Mouse (Mus musculus): ENCODE data around the gene Ndufa8. TPM values are rescaled to one million over a fixed set of nuclear protein-coding genes. Genes with fewer than 3 reads are reported as not detected.

Ndufa8 gene
- polyA plus RNA-seq, 1 experiment: 86.4 TPM

DNA sequence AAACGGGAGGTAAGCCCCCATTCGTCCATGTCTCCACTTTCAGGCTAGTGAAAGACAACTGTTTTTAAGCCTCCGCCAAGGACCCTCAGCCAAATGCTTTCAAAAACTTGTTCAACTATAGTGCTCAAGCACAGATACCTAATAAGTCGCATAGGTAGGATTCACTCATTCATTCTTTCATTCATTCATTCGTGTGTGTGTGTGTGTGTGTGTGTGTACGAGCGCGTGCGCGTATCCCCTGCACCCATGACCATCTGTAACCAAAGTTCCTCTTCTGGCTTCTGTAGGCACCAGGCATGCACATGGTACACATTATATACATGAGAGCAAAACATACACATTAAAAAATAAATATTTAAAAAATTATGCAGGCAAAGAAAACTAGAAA is 355 bp upstream of the Ndufa8 start:
- TF ChIP-seq CTCF (IDR thresholded peaks at IDR 0.05; ENCODE audit: low read depth, low read length) (no peak), POLR2A (IDR thresholded peaks at IDR 0.05; ENCODE audit: borderline replicate concordance, low read depth, low read length) (no peak)
- H3K27ac ChIP-seq (ENCODE audit: insufficient read depth, low read depth, low read length): no peak overlapping the region
- H3K4me1 ChIP-seq (ENCODE audit: control insufficient read depth, insufficient read depth, low read length): peaks cover 15% of the 10 kb centered on the region
- H3K4me3 ChIP-seq (ENCODE audit: insufficient read depth, low read length): peak overlapping the region; percentile 19; the same call in 1 of the 2 replicates

DNA sequence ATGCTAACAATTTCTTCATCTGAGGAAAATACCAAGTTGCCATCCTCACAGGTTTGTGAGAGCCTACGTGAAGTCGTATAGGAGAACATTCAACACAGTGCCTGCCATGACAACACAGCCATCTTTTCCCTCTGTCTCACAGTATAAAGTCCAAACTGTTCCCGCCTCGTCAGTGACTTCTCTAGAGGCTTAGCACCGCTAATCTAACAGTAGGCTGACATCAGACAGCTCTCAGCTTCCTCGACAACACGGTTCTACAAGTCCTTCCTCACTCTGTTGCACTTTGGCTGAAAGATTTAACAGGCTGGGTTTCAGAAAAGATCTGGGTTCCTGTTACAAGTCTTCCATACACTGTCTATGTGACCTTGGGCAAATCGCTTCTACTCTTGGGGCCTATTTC is 1.0 kb downstream of the Ndufa8 start:
- peak overlapping the region; percentile 97 for H3K4me3 ChIP-seq (ENCODE audit: insufficient read depth, low read length)
- peaks cover 15% of the 10 kb centered on the region for H3K4me1 ChIP-seq (ENCODE audit: control insufficient read depth, insufficient read depth, low read length)
- no peak for TF ChIP-seq POLR2A (IDR thresholded peaks at IDR 0.05; ENCODE audit: borderline replicate concordance, low read depth, low read length)
- H3K27ac ChIP-seq (ENCODE audit: insufficient read depth, low read depth, low read length): no peak overlapping the region

DNA sequence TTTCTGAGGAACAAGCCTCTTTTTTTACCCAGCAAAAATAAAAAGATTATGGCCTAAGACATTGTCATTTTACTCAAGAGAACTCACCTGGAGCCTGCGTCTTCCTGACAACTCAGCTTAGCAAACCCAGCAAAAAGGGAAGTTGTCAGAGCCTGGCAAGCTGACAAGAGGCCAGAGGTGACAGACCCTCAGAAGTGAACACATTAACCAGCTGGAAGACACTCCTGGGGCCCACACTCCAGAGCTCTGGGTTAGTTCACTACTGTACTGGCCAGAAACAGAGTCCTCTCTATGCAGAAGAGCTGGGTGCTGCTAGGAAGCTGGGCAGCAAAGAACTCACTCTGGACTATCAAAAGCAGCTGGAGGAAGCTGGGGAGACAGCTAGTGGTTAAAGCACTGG is 8.3 kb downstream of the Ndufa8 start:
- Histone ChIP-seq H3K4me1 (ENCODE audit: control insufficient read depth, insufficient read depth, low read length) (peaks cover 20% of the 10 kb centered on the region), H3K4me3 (ENCODE audit: insufficient read depth, low read length) (no peak overlapping the region), H3K27ac (ENCODE audit: insufficient read depth, low read depth, low read length) (no peak overlapping the region)
- TF ChIP-seq CTCF (IDR thresholded peaks at IDR 0.05; ENCODE audit: low read depth, low read length): no peak
- TF ChIP-seq POLR2A (IDR thresholded peaks at IDR 0.05; ENCODE audit: borderline replicate concordance, low read depth, low read length): no peak

DNA sequence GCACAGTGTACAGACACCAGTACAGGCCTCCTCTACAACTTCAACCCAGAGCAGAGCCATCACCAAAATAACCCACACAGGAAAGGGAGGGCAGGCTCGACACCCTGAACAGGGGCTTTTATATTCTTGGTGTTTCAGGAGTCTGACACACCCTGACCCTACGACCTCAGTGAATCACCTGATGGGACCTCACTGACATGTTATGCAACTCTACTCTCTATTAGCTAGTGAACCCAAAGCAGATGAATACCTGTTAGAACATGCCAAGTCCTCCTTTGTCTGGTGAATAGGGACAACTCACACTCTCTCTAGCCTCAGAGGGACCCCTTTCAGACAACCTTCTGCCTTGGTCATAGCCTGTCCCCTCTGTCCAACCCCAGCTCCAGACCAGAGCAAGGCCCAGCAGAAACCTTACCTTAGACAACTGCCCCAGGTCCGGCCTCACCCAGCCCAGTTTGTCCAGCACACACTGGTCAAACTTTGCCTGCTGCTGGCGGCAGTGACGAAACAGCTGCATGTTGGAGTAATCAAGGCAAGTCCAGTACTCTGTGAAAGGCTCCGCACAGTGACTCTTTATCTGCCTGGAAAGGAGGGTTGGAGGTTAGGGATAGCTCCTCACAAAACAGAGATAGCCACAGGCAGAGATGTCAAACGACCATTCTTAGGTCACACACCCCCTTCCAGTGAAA is 9.8 kb downstream of the Ndufa8 start:
- Histone ChIP-seq H3K4me1 (ENCODE audit: control insufficient read depth, insufficient read depth, low read length) (peaks cover 34% of the 10 kb centered on the region), H3K27ac (ENCODE audit: insufficient read depth, low read depth, low read length) (no peak overlapping the region), H3K4me3 (ENCODE audit: insufficient read depth, low read length) (no peak overlapping the region)
- TF ChIP-seq POLR2A (IDR thresholded peaks at IDR 0.05; ENCODE audit: borderline replicate concordance, low read depth, low read length) (no peak), CTCF (IDR thresholded peaks at IDR 0.05; ENCODE audit: low read depth, low read length) (no peak)

DNA sequence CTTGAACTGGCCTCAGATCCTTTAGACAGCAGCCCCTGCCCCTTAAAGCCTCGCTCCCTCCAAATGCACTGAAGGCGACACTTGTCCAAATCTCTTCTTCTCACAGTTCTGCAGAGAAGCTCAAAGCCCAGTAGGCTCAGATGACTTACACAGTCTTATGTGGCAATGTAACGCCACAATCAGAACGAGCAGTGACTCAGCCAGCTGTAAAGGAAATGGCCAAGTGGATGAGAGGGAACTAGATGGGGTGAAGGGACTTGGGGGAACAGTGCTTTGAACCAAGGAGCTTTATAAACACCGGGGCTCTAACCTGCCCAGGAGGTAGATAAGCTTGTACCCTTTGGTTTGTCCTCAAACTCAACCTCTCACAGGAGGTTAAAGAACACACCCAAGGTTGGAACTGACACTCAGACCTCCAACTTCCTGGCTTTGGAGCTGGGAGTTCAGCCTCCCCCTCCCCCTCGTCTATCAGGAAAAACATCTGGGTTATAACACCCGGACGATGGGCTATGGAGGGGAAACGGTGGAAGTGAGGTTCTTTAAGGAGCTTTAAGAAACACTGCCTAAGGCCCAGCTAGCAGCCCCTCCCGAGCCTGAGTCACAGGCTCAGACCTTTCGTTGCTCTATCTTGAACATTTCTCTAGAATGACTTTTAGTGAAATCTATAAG is 13.7 kb downstream of the Ndufa8 start:
- H3K4me1 ChIP-seq (ENCODE audit: control insufficient read depth, insufficient read depth, low read length): peaks cover 22% of the 10 kb centered on the region
- H3K4me3 ChIP-seq (ENCODE audit: insufficient read depth, low read length): no peak overlapping the region
- TF ChIP-seq CTCF (IDR thresholded peaks at IDR 0.05; ENCODE audit: low read depth, low read length) (no peak), POLR2A (IDR thresholded peaks at IDR 0.05; ENCODE audit: borderline replicate concordance, low read depth, low read length) (no peak)
- peak overlapping the region; percentile 57 for H3K27ac ChIP-seq (ENCODE audit: insufficient read depth, low read depth, low read length)

DNA sequence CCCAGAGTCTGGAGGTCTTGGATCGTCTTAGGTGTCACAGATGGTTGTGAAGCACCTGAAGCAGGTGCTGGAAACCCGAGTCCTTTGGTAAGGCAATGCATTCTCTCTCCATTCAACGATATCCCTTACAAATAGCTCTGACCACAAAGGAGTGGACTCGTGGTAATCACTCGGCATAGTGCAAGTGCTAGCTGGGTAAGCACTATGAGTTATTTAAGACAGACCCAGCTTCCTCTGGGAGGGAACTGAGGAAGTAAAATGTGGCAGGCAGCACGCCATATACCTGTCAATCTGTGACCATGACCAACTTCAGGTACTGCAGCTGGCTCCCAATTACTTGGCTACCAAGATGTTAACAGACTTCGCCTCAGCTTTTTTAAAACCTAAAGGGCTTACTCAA is 14.3 kb downstream of the Ndufa8 start:
- TF ChIP-seq CTCF (IDR thresholded peaks at IDR 0.05; ENCODE audit: low read depth, low read length): no peak
- TF ChIP-seq POLR2A (IDR thresholded peaks at IDR 0.05; ENCODE audit: borderline replicate concordance, low read depth, low read length): no peak
- Histone ChIP-seq H3K4me3 (ENCODE audit: insufficient read depth, low read length) (no peak overlapping the region), H3K4me1 (ENCODE audit: control insufficient read depth, insufficient read depth, low read length) (peaks cover 22% of the 10 kb centered on the region), H3K27ac (ENCODE audit: insufficient read depth, low read depth, low read length) (peak overlapping the region; percentile 41)

DNA sequence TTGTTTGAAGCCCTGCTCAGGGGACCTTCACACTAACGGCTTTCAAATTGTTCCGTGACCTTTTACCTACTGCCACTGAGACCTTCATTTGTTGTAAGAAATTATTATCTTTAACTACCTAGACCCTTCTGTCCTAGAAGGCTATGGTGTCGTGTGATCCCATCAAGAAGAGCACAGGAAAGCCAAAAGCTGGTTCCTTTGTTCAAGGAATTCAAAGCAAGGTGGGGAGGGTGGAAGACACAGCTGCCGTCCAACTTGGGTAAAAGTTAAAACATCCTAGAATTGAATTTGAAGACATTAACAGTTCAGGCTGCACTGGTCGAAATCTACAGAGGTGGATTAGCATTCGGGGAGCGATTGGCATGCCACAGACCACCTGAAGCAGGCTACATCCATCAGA is 15.2 kb downstream of the Ndufa8 start:
- TF ChIP-seq POLR2A (IDR thresholded peaks at IDR 0.05; ENCODE audit: borderline replicate concordance, low read depth, low read length) (no peak), CTCF (IDR thresholded peaks at IDR 0.05; ENCODE audit: low read depth, low read length) (no peak)
- H3K4me1 ChIP-seq (ENCODE audit: control insufficient read depth, insufficient read depth, low read length): peaks cover 22% of the 10 kb centered on the region
- no peak overlapping the region for H3K4me3 ChIP-seq (ENCODE audit: insufficient read depth, low read length)
- H3K27ac ChIP-seq (ENCODE audit: insufficient read depth, low read depth, low read length): no peak overlapping the region

DNA sequence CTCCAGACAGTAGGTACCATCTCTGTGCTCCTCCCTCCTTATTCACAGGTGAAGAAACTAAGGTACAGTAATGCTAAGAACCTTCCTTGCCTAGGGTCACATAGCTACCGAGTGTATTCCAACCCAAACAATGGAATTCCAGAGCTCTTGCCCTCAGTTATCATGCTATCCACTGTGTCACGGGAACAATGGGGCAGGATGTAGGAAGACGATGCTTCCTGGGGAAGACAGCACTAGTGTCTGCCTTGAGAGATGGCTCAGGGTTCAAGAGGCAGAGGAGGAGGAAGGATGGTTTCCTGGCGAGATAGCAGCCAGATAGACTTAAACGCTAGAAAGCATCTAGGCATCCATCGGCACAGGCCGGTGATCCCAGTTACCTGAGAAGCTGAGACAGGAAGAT is 16.3 kb downstream of the Ndufa8 start:
- no peak overlapping the region for H3K4me3 ChIP-seq (ENCODE audit: insufficient read depth, low read length)
- peaks cover 22% of the 10 kb centered on the region for H3K4me1 ChIP-seq (ENCODE audit: control insufficient read depth, insufficient read depth, low read length)
- no peak overlapping the region for H3K27ac ChIP-seq (ENCODE audit: insufficient read depth, low read depth, low read length)
- TF ChIP-seq CTCF (IDR thresholded peaks at IDR 0.05; ENCODE audit: low read depth, low read length) (no peak), POLR2A (IDR thresholded peaks at IDR 0.05; ENCODE audit: borderline replicate concordance, low read depth, low read length) (no peak)

DNA sequence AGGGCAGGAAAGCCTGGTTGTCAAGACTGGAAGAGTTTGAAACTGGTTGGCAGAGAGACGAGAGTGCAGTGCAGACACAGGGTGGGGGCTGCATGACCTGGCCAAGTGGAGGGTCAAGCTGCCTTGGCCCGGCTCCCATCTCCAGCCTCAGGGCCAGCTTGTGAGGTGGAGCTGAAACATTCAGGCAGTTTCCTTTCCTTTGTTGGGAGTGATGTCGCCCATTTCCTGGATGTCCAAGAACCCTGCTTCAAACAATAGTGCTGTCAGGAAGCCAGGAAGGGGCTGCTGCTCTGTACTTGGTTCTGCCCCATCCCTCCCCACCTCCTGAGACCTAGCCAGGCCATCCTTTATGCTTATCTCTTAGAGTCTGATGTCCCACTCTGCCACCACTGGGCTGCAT is 25.9 kb downstream of the Ndufa8 start:
- TF ChIP-seq POLR2A (IDR thresholded peaks at IDR 0.05; ENCODE audit: borderline replicate concordance, low read depth, low read length) (no peak), CTCF (IDR thresholded peaks at IDR 0.05; ENCODE audit: low read depth, low read length) (no peak)
- H3K27ac ChIP-seq (ENCODE audit: insufficient read depth, low read depth, low read length): no peak overlapping the region
- H3K4me3 ChIP-seq (ENCODE audit: insufficient read depth, low read length): no peak overlapping the region

DNA sequence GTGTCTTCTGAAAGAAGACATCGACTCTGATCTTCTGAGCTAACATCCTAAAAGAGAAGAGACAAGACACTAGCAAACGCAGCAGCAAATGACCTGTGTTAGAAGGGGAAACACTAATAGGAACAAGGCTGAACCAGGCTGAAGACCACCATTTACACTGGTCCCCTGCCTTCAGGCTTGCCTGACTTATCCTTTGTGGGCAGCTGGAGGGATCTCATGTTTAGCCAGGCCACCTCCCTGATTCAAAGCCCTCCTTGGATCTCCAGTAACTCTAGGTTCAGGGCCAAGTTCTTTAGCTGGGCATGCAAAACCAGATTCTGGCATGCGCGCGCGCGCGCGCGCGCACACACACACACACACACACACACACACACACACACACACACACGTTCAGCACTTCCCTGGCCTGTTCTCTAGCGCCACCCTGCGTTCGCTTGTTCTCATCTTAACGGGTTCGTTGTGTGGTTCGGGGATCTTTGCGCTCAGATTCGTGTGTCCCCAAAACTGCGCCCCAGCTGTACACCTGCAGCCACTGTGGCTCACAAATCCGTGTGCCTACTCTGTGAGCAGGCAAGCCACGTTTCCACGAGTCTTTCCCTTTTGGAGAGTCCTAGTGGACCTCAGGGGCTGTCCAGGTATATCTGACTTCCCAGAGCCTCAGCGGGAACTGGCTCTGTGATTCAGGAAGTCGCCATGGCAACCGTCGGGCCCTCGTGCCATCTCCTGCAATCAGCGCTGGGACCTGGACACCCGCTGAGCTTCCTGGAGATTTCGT is 27.6 kb downstream of the Ndufa8 start:
- TF ChIP-seq CTCF (IDR thresholded peaks at IDR 0.05; ENCODE audit: low read depth, low read length): no peak
- TF ChIP-seq POLR2A (IDR thresholded peaks at IDR 0.05; ENCODE audit: borderline replicate concordance, low read depth, low read length): no peak

More for the DNA sequence above, 25.9 kb downstream of the Ndufa8 start:
- H3K4me1 ChIP-seq (ENCODE audit: control insufficient read depth, insufficient read depth, low read length): no peaks in the 10 kb centered on the region

More for the DNA sequence above, 27.6 kb downstream of the Ndufa8 start:
- no peaks in the 10 kb centered on the region for H3K4me1 ChIP-seq (ENCODE audit: control insufficient read depth, insufficient read depth, low read length)
- no peak overlapping the region for H3K4me3 ChIP-seq (ENCODE audit: insufficient read depth, low read length)
- no peak overlapping the region for H3K27ac ChIP-seq (ENCODE audit: insufficient read depth, low read depth, low read length)
